Mouse (Mus musculus) layer of hippocampus, adult 2 months (tissue): ENCODE results near the gene Rgs12. TPM values are rescaled to one million over a fixed set of nuclear protein-coding genes. Genes with fewer than 3 reads are reported as not detected.

Source experiments
- DNase-seq, 2 experiments: peaks; one replicate each; pipeline ENCODE4 v3.0.0; 2022; ENCODE audit warnings: low spot score in 2 of 2
- H3K27ac ChIP-seq: fragments of 200-600 bp; 2 replicates; pipeline ENCODE4 v1.8.1; 2022
- H3K4me3 ChIP-seq: fragments of 200-600 bp; 2 replicates; pipeline ENCODE4 v1.8.1; 2022; ENCODE audit warnings: mild to moderate bottlenecking
- CTCF ChIP-seq: fragments of 200-600 bp; conservative IDR thresholded peaks from 2 replicates; pipeline ENCODE4 v1.8.1; 2022; ENCODE audit warnings: antibody characterized with exemption, mild to moderate bottlenecking, moderate library complexity
- total RNA-seq, 2 experiments: library from RNA; stranded (reverse); gene quantifications; 2 replicates each; pipeline ENCODE4 v1.2.3; 2021

Gene Rgs12
- total RNA-seq, 2 experiments from 2014 or later, result 43.2 to 52.5 TPM

GRCm38 (mm10) chr5:34949769-34950211, 545 bp downstream of the Rgs12 start:
- H3K4me3 ChIP-seq, result peak overlapping the region; percentile 54

GRCm38 (mm10) chr5:34950486-34951160, 1.4 kb downstream of the Rgs12 start:
- Histone ChIP-seq H3K4me3 (peak overlapping the region; percentile 20; the same call in 1 of the 2 replicates), H3K27ac (peak overlapping the region; percentile 90)
- TF ChIP-seq CTCF, result no peak
- no peak for DNase-seq

More at GRCm38 (mm10) chr5:34949769-34950211, 545 bp downstream of the Rgs12 start:
- no peak for DNase-seq
- peak overlapping the region; percentile 90 for H3K27ac ChIP-seq
- no peak for TF ChIP-seq CTCF

GRCm38 (mm10) chr5:34951161-34951834, 2.1 kb downstream of the Rgs12 start:
- Histone ChIP-seq H3K27ac (peak overlapping the region; percentile 90), H3K4me3 (no peak overlapping the region)
- no peak for TF ChIP-seq CTCF
- no peak for DNase-seq

GRCm38 (mm10) chr5:34954508-34954907, 5.3 kb downstream of the Rgs12 start:
- no peak for DNase-seq
- no peak for TF ChIP-seq CTCF
- Histone ChIP-seq H3K27ac (no peak overlapping the region; the same call in 1 of the 2 replicates), H3K4me3 (no peak overlapping the region)

- Histone ChIP-seq H3K27ac (peak overlapping the region; percentile 36; the same call in 1 of the 2 replicates), H3K4me3 (no peak overlapping the region)
- DNase-seq, result no peak
- no peak for TF ChIP-seq CTCF
Measured at GRCm38 (mm10) chr5:34955630-34956029, 6.4 kb downstream of the Rgs12 start.

- no peak for TF ChIP-seq CTCF
- no peak for DNase-seq
- H3K27ac ChIP-seq, result peak overlapping the region; percentile 64
- no peak overlapping the region for H3K4me3 ChIP-seq
Measured at GRCm38 (mm10) chr5:34956151-34956550, 6.9 kb downstream of the Rgs12 start.

GRCm38 (mm10) chr5:34957015-34957414, 7.8 kb downstream of the Rgs12 start:
- peak; percentile 27 to 47 for DNase-seq
- no peak for TF ChIP-seq CTCF
- H3K4me3 ChIP-seq, result no peak overlapping the region
- H3K27ac ChIP-seq, result peak overlapping the region; percentile 64

- no peak for DNase-seq
- Histone ChIP-seq H3K4me3 (no peak overlapping the region), H3K27ac (no peak overlapping the region)
- TF ChIP-seq CTCF, result no peak
Measured at GRCm38 (mm10) chr5:34960021-34960420, 10.8 kb downstream of the Rgs12 start.

GRCm38 (mm10) chr5:34965531-34965930, 16.3 kb downstream of the Rgs12 start:
- H3K27ac ChIP-seq, result no peak overlapping the region
- no peak overlapping the region for H3K4me3 ChIP-seq
- TF ChIP-seq CTCF, result no peak
- DNase-seq, result no peak

- DNase-seq, result no peak
- Histone ChIP-seq H3K27ac (no peak overlapping the region; the same call in 1 of the 2 replicates), H3K4me3 (no peak overlapping the region)
- no peak for TF ChIP-seq CTCF
Measured at GRCm38 (mm10) chr5:34968386-34968785, 19.1 kb downstream of the Rgs12 start.

GRCm38 (mm10) chr5:34972471-34972870, 23.2 kb downstream of the Rgs12 start:
- Histone ChIP-seq H3K27ac (no peak overlapping the region), H3K4me3 (no peak overlapping the region)
- DNase-seq, result no peak
- no peak for TF ChIP-seq CTCF

GRCm38 (mm10) chr5:34973560-34974317, 24.5 kb downstream of the Rgs12 start:
- no peak for TF ChIP-seq CTCF
- Histone ChIP-seq H3K4me3 (no peak overlapping the region), H3K27ac (peak overlapping the region; percentile 46; the same call in 1 of the 2 replicates)
- DNase-seq, result no peak
